Mouse (Mus musculus) hindbrain, embryonic 16.5 days (tissue): ENCODE results near the gene Pa2g4. TPM values are rescaled to one million over a fixed set of nuclear protein-coding genes. Genes with fewer than 3 reads are reported as not detected.

ENCODE experiments used
- microRNA-seq: library from miRNA; unstranded; fragments of <30 nt; microRNA quantifications from one replicate; pipeline ENCODE4, GENCODE M21; 2017
- polyA plus RNA-seq: library from polyadenylated mRNA; unstranded; fragments of >200 nt; fragmentation: Nextera tagmentation; extraction: Ambion mirVana; gene quantifications from 2 replicates; pipeline ENCODE4 v1.2.1, GENCODE M21; 2015

Gene Pa2g4
- polyA plus RNA-seq, 1 experiment from 2014 or later, result 130 TPM

Small RNAs within 50 kb of the gene (microRNA-seq; reads per million reads assigned to microRNA genes)
- gene Gm47275 (not detected), gene Mir6916 (not detected), gene Mir6917 (not detected)

Other genes starting within 250 kb of the Pa2g4 start
- 196 and 202 TPM in 2 replicates for gene Cnpy2, start 243.5 kb downstream of the Pa2g4 start, polyA plus RNA-seq
- 303 and 314 TPM in 2 replicates for gene Cs, start 228.3 kb downstream of the Pa2g4 start, polyA plus RNA-seq
- gene Coq10a, start 197.0 kb downstream of the Pa2g4 start, polyA plus RNA-seq, result 11.4 and 32.3 TPM in 2 replicates
- 9.9 and 12.1 TPM in 2 replicates for gene Ankrd52, start 188.9 kb downstream of the Pa2g4 start, polyA plus RNA-seq
- 0.36 and 0.41 TPM in 2 replicates for gene Slc39a5, start 164.8 kb downstream of the Pa2g4 start, polyA plus RNA-seq
- 126 and 150 TPM in 2 replicates for gene Nabp2, start 154.5 kb downstream of the Pa2g4 start, polyA plus RNA-seq
- gene Rnf41, start 154.3 kb downstream of the Pa2g4 start, polyA plus RNA-seq, result 96.7 and 98.3 TPM in 2 replicates
- 136 and 168 TPM in 2 replicates for gene Smarcc2, start 106.7 kb downstream of the Pa2g4 start, polyA plus RNA-seq
- gene Myl6, start 71.8 kb downstream of the Pa2g4 start, polyA plus RNA-seq, result 946 and 1,028 TPM in 2 replicates
- gene Myl6b, start 67.3 kb downstream of the Pa2g4 start, polyA plus RNA-seq, result 6.7 and 7.1 TPM in 2 replicates
- gene Esyt1, start 40.1 kb downstream of the Pa2g4 start, polyA plus RNA-seq, result 13.5 and 16.6 TPM in 2 replicates
- 16.7 and 17.0 TPM in 2 replicates for gene Zc3h10, start 18.2 kb downstream of the Pa2g4 start, polyA plus RNA-seq
- 2,004 and 2,091 TPM in 2 replicates for gene Rpl41, start 16.7 kb downstream of the Pa2g4 start, polyA plus RNA-seq
- 1.3 and 1.6 TPM in 2 replicates for gene Erbb3, start 23.7 kb upstream of the Pa2g4 start, polyA plus RNA-seq
- 296 and 313 TPM in 2 replicates for gene Rps26, start 60.8 kb upstream of the Pa2g4 start, polyA plus RNA-seq
- gene Ikzf4, start 80.0 kb upstream of the Pa2g4 start, polyA plus RNA-seq, result 15.3 and 18.9 TPM in 2 replicates
- gene Suox, start 108.1 kb upstream of the Pa2g4 start, polyA plus RNA-seq, result 14.9 and 16.1 TPM in 2 replicates
- 118 and 130 TPM in 2 replicates for gene Rab5b, start 130.3 kb upstream of the Pa2g4 start, polyA plus RNA-seq
- gene Pmel, start 138.2 kb upstream of the Pa2g4 start, polyA plus RNA-seq, result 0.83 and 0.97 TPM in 2 replicates
- 18.3 and 24.2 TPM in 2 replicates for gene Cdk2, start 139.0 kb upstream of the Pa2g4 start, polyA plus RNA-seq
- 7.4 and 8.8 TPM in 2 replicates for gene Dgka, start 178.9 kb upstream of the Pa2g4 start, polyA plus RNA-seq
- gene Pym1, start 181.9 kb upstream of the Pa2g4 start, polyA plus RNA-seq, result 40.8 and 46.3 TPM in 2 replicates
- gene Mmp19, start 224.9 kb upstream of the Pa2g4 start, polyA plus RNA-seq, result 0.45 and 0.74 TPM in 2 replicates
- gene Dnajc14, start 238.1 kb upstream of the Pa2g4 start, polyA plus RNA-seq, result 49.6 and 53.2 TPM in 2 replicates
- gene Tmem198b, start 238.4 kb upstream of the Pa2g4 start, polyA plus RNA-seq, result 19.6 and 20.4 TPM in 2 replicates